Mouse (Mus musculus) left cerebral cortex, postnatal 36 days (tissue): ENCODE measurements around the gene Gatd1. TPM values are rescaled to one million over a fixed set of nuclear protein-coding genes. Genes with fewer than 3 reads are reported as not detected.
A peak's percentile ranks its signal among the peaks of the same experiment; 100 is the strongest.

Experiments used
- DNase-seq, 2 experiments: peaks; one replicate each; pipeline ENCODE4 v3.0.0; 2021 to 2022; ENCODE audit warnings: low spot score in 2 of 2, mixed read lengths in 1 of 2
- intact Hi-C: fragments of 180-260 bp; cut with DNase I; formaldehyde crosslinking; loops from one replicate; pipeline ENCODE4 v1.15.1; 2025
- total RNA-seq, 2 experiments: library from RNA; stranded (reverse); gene quantifications; 2 replicates each; pipeline ENCODE4 v1.2.3; 2021

The Gatd1 gene
- total RNA-seq, 2 experiments from 2014 or later = 43.2 to 43.4 TPM

GRCm38 (mm10) chr7:141443081-141443821 is 29.3 kb upstream of the Gatd1 start:
- DNase-seq = no peak
- intact Hi-C loops = no loop called here

- intact Hi-C loops = no loop called here
- DNase-seq = no peak
Measured at GRCm38 (mm10) chr7:141442199-141442598, 28.3 kb upstream of the Gatd1 start.

GRCm38 (mm10) chr7:141441460-141441859 is 27.5 kb upstream of the Gatd1 start:
- no peak for DNase-seq
- intact Hi-C loops = no loop called here

- DNase-seq = no peak
- intact Hi-C loops = no loop called here
Measured at GRCm38 (mm10) chr7:141440613-141441012, 26.7 kb upstream of the Gatd1 start.

GRCm38 (mm10) chr7:141439811-141440210 is 25.9 kb upstream of the Gatd1 start:
- DNase-seq = no peak

DNA sequence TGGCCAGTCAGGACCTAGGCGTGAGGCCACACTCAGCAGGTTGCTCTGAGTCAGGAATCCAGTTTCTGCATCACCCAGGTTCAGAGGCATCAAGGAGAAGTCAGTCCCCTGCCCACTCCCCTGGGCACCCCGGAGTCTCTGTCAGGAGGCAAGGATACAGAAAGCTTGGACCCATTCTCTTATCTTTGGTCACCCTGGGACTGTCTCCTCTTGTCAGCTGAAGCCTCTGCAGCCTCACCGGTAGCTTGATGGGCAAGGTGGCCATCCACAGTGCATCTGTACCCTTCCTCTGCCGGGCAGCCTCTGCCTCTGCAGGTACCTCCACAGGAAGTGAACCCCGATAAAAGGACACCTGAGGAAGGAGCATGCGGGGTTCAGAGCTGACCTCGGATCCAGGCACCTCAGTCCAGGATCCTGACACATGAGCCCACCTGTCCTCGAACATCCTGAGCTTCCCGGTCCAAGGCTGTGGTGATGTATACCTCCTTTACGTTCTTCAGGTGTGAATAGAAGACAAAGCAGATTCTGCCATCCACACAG is 25.3 kb upstream of the Gatd1 start:
- intact Hi-C loops = no loop called here
- no peak for DNase-seq

More at GRCm38 (mm10) chr7:141439811-141440210, 25.9 kb upstream of the Gatd1 start:
- intact Hi-C loops = no loop called here

DNA sequence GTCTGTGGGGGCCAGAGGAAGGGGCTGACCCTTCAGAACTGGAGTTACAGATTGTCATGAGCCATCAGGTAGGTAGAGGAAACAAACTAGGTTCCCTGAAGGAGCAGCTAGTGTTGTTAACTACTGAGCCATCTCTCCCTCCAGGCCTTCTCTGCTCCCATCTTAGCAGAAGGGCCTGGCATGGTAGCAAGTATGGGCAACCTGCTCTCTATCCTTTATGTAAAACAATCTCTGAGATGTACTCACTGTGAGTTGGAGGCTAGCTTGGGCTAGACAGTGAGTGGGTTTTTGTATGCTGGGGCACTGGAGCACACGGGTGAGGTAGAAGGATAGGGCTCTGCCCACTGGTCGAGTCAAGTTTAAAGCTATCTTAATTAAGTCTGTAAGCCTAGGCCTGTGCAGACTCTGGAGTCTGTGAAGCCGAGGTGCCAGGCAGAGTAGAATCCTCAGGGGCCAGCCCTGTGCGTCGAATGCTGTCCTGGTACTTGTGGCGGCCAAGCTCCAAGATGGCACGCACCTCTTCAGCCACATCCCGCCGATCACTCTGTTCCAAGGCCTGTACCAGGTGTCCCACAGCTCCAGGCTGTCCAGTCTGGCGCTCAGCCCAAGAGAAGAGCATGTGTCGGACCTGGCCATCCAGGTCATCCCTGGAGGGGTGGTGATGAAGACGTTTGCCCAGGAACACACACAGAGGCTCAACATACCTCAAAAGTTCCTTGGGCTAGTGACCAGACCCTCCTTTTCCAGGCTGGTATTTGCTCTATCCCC is 24.4 kb upstream of the Gatd1 start:
- no peak for DNase-seq
- intact Hi-C loops = no loop called here

- intact Hi-C loops = no loop called here
- peak; percentile 88 to 89 for DNase-seq
Measured at GRCm38 (mm10) chr7:141437178-141438120, 23.5 kb upstream of the Gatd1 start, which contains the start of gene Slc25a22. Gene Slc25a22, minus strand, starts transcription at chr7:141437892.

GRCm38 (mm10) chr7:141436523-141436892 is 22.6 kb upstream of the Gatd1 start:
- intact Hi-C loops = no loop called here
- no peak for DNase-seq

- intact Hi-C loops = no loop called here
- DNase-seq = peak in 1 of 2 experiments; percentile 7
Measured at GRCm38 (mm10) chr7:141435856-141436522, 22.1 kb upstream of the Gatd1 start.

- DNase-seq = peak; percentile 55 to 59
- intact Hi-C loops = no loop called here
Measured at GRCm38 (mm10) chr7:141435129-141435855, 21.4 kb upstream of the Gatd1 start.

- DNase-seq = peak; percentile 65 to 78
- intact Hi-C loops = no loop called here
Measured at GRCm38 (mm10) chr7:141434464-141434863, 20.5 kb upstream of the Gatd1 start.

GRCm38 (mm10) chr7:141433517-141434400 is 19.8 kb upstream of the Gatd1 start:
- intact Hi-C loops = no loop called here
- no peak for DNase-seq

DNA sequence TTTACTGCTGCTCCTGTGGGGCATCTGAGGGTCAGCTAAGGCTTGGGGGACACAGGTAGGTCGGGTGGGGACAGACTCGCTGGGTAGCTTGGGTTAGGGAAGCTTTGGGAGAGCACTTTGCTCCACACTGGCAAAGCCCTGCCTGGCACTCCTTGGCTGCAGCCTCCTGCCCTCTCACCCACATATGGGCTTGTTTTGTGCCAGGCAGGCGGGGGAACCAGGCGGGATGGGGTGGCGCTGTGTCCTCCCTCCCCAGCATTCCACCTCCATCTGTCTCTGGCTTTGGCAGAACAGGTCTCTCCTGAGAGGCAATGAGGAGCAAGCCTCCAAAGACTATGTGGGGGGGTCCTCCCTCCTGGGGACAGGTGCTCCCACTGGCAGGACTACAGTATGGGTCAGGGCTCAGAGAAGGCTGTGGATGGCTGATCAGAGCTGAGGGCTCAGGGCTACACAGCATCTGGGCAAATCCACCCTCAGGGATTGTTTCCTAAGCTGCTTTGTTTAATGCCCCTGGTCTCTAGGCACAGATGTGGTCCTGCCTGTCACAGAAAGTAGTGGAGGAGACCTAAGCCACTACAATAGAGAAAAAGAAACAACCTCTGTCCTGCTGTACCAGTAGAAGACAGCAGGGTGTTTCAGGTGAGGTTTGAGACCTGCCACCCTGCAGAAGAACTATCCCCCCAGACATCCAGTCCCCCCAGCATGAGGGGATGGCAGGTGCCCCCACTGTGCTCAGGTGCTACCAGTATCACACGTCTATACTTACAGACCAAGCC is 19.0 kb upstream of the Gatd1 start:
- intact Hi-C loops = no loop called here
- DNase-seq = peak in 1 of 2 experiments; percentile 18

GRCm38 (mm10) chr7:141432186-141432611 is 18.3 kb upstream of the Gatd1 start:
- peak in 1 of 2 experiments; percentile 9 for DNase-seq
- intact Hi-C loops = no loop called here

DNA sequence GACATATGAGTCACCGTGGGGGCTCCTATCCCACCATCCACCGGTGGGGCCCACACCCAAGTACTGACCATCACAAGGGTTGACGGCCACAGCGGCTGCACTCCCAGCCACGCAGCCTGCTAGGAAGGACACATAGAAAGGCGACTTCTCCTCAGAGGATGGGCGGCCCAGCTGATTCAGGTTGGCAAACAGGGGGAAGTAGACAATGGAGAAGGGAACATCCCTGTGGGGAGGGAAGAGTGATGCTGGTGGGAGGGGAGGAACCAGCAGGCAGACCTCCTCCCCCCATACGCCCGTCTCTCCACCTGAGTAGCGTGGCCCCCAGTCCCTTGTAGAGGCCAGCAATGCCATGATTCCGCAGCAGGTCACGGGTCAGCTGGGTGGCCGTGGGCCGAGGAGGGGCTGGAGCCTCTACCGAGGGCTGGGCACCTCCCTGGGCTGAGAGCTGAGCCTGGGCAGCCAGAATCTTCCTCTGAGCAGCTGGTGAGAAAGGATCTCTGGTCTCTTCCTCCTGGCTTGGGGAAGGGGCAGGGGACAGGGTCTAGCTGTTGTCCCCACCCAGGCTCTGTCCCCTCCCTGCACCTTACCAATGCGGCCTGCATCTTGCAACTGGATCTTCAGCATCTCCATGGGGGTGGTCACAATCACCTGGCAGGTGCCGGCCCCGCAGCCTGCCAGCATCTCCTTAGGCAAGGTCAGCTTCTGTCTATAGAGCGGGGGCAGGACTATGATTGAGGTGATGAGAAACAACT is 17.7 kb upstream of the Gatd1 start:
- intact Hi-C loops = no loop called here
- no peak for DNase-seq
